Mouse (Mus musculus): ENCODE results near the gene Mroh2a.

Mroh2a gene

GRCm38 (mm10) chr1:88235894-88236415 lies 9.2 kb downstream of the Mroh2a start:
- no peak for DNase-seq

- DNase-seq, result peak; percentile 52
Observed at GRCm38 (mm10) chr1:88237311-88237710, 10.5 kb downstream of the Mroh2a start.

GRCm38 (mm10) chr1:88238771-88239170 lies 12.0 kb downstream of the Mroh2a start:
- DNase-seq, result no peak

GRCm38 (mm10) chr1:88240072-88240471 lies 13.3 kb downstream of the Mroh2a start:
- no peak for DNase-seq

GRCm38 (mm10) chr1:88240579-88240978 lies 13.8 kb downstream of the Mroh2a start:
- no peak for DNase-seq

GRCm38 (mm10) chr1:88243861-88244260 lies 17.1 kb downstream of the Mroh2a start:
- no peak for DNase-seq

GRCm38 (mm10) chr1:88245881-88246280 lies 19.1 kb downstream of the Mroh2a start:
- no peak for DNase-seq

GRCm38 (mm10) chr1:88246386-88246785 lies 19.6 kb downstream of the Mroh2a start:
- DNase-seq, result no peak

- DNase-seq, result no peak
Observed at GRCm38 (mm10) chr1:88247660-88248059, 20.9 kb downstream of the Mroh2a start.

GRCm38 (mm10) chr1:88248658-88249057 lies 21.9 kb downstream of the Mroh2a start:
- no peak for DNase-seq

GRCm38 (mm10) chr1:88249596-88249995 lies 22.8 kb downstream of the Mroh2a start:
- DNase-seq, result no peak

- no peak for DNase-seq
Observed at GRCm38 (mm10) chr1:88250023-88250422, 23.2 kb downstream of the Mroh2a start.

GRCm38 (mm10) chr1:88253106-88253505 lies 26.3 kb downstream of the Mroh2a start:
- DNase-seq, result no peak

- no peak for DNase-seq
Observed at GRCm38 (mm10) chr1:88253540-88253939, 26.8 kb downstream of the Mroh2a start.

GRCm38 (mm10) chr1:88254793-88255465 lies 28.1 kb downstream of the Mroh2a start:
- DNase-seq, result no peak

GRCm38 (mm10) chr1:88255466-88255857 lies 28.7 kb downstream of the Mroh2a start:
- DNase-seq, result no peak

GRCm38 (mm10) chr1:88255989-88256754 lies 29.4 kb downstream of the Mroh2a start:
- DNase-seq, result no peak

GRCm38 (mm10) chr1:88256886-88257663 lies 30.3 kb downstream of the Mroh2a start:
- no peak for DNase-seq

- DNase-seq, result no peak
Observed at GRCm38 (mm10) chr1:88257681-88258080, 30.9 kb downstream of the Mroh2a start.

GRCm38 (mm10) chr1:88258361-88258760 lies 31.6 kb downstream of the Mroh2a start:
- no peak for DNase-seq

- DNase-seq, result peak; percentile 25
Observed at GRCm38 (mm10) chr1:88258881-88259642, 32.3 kb downstream of the Mroh2a start.

GRCm38 (mm10) chr1:88259643-88260024 lies 32.8 kb downstream of the Mroh2a start:
- DNase-seq, result peak; percentile 24

- DNase-seq, result peak; percentile 63
Observed at GRCm38 (mm10) chr1:88260114-88260513, 33.3 kb downstream of the Mroh2a start.

Measured in lung, postnatal 10 days (tissue).